In the genomic region with DNA sequence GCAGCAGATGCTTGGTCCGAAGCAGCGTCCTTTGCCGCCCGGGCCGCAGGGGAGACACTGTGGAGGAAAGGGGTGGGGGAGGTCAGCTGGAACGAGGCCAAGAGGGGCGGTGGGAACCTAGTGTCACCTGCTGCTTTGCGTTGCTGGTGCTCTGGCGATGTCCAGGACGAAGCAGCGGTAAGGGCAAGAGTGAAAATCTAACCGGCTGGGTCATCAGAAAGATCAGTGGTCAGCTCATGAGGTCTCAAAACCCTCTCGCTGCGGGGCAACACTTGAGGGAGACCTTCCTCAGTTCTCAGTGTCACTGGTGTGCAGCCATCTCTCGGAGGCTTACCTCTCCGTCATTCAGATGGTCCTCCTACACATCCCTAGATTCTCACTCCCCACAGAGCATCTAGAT, we compare ENCODE assay signal across 11 mouse cellular contexts. TPM values are rescaled to one million over a fixed set of nuclear protein-coding genes. Genes with fewer than 3 reads are reported as not detected.
A peak's percentile ranks its signal among the peaks of the same experiment; 100 is the strongest.
DNase-seq lines count a peak whose midpoint lies in the region; ATAC-seq and TF ChIP-seq lines count a peak whose summit lies in the region.
"Had no signal": no experiment of that assay in that cellular context is flagged by ENCODE, and none has a peak within 500 bp of the region (broad histone marks: within the 10 kb centered on the region; RNA-seq: fewer than 3 reads in every experiment).

No protein-coding gene starts in this region.

- no peak for ATAC-seq in lung, embryonic 14.5 days (ENCODE audit: insufficient read depth)
- no peak for ATAC-seq in forebrain, embryonic 16.5 days
- no peak for ATAC-seq in liver, embryonic 12.5 days
- ATAC-seq in stomach, embryonic 16.5 days (ENCODE audit: insufficient read depth, low FRiP score) = no peak
- ATAC-seq: Patski had no signal

- peak overlapping the region; percentile 31 for H3K4me3 ChIP-seq in lung, embryonic 14.5 days (ENCODE audit: low read depth, low read length)
- peak overlapping the region; percentile 34 for H3K4me3 ChIP-seq in forebrain, embryonic 16.5 days (replicated peaks; ENCODE audit: low read length)
- H3K4me3 ChIP-seq in liver, embryonic 12.5 days = peak overlapping the region; percentile 25; the same call in 1 of the 2 replicates
- peak overlapping the region; percentile 43 for H3K4me3 ChIP-seq in stomach, embryonic 16.5 days (replicated peaks; ENCODE audit: low read length)

- no peaks in the 10 kb centered on the region for H3K4me1 ChIP-seq in lung, embryonic 14.5 days (ENCODE audit: insufficient read depth)
- H3K4me1 ChIP-seq in forebrain, embryonic 16.5 days (replicated peaks; ENCODE audit: control insufficient read depth, insufficient read depth, low read length) = peaks cover 16% of the 10 kb centered on the region
- peaks cover 25% of the 10 kb centered on the region for H3K4me1 ChIP-seq in liver, embryonic 12.5 days
- H3K4me1 ChIP-seq in stomach, embryonic 16.5 days (ENCODE audit: control insufficient read depth, insufficient read depth, low read length) = peaks cover 9% of the 10 kb centered on the region

- H3K27ac ChIP-seq in lung, embryonic 14.5 days (ENCODE audit: low read depth) = no peak overlapping the region
- no peak overlapping the region for H3K27ac ChIP-seq in forebrain, embryonic 16.5 days (ENCODE audit: low read length)
- no peak overlapping the region for H3K27ac ChIP-seq in liver, embryonic 12.5 days
- H3K27ac ChIP-seq in stomach, embryonic 16.5 days (ENCODE audit: low read length) = no peak overlapping the region

- peaks cover 70% of the 10 kb centered on the region for H3K27me3 ChIP-seq in lung, embryonic 14.5 days (ENCODE audit: insufficient read depth, low read length)
- peaks cover 65% of the 10 kb centered on the region for H3K27me3 ChIP-seq in forebrain, embryonic 16.5 days (replicated peaks; ENCODE audit: control insufficient read depth, insufficient read depth, low read length)
- H3K27me3 ChIP-seq in liver, embryonic 12.5 days (replicated peaks) = peaks cover 97% of the 10 kb centered on the region
- peaks cover 56% of the 10 kb centered on the region for H3K27me3 ChIP-seq in stomach, embryonic 16.5 days (ENCODE audit: control insufficient read depth, insufficient read depth, low read length)
- H3K27me3 ChIP-seq: Patski had no signal

- H3K9me3 ChIP-seq in lung, embryonic 14.5 days (ENCODE audit: low read depth, low read length) = no peaks in the 10 kb centered on the region
- no peaks in the 10 kb centered on the region for H3K9me3 ChIP-seq in forebrain, embryonic 16.5 days (ENCODE audit: control insufficient read depth, low read length)
- no peaks in the 10 kb centered on the region for H3K9me3 ChIP-seq in liver, embryonic 12.5 days (replicated peaks)
- no peaks in the 10 kb centered on the region for H3K9me3 ChIP-seq in stomach, embryonic 16.5 days (replicated peaks; ENCODE audit: control insufficient read depth, low read length)

- WGBS in lung, embryonic 14.5 days = 6% methylated on average over 16 of the region's 16 CpGs
- 1% methylated on average over 16 of the region's 16 CpGs for WGBS in forebrain, embryonic 16.5 days
- WGBS in liver, embryonic 12.5 days (ENCODE audit: insufficient replicate concordance) = 12% methylated on average over 16 of the region's 16 CpGs
- WGBS in stomach, embryonic 16.5 days = 5% methylated on average over 16 of the region's 16 CpGs

- peak overlapping the region; percentile 56 for H3K4me2 ChIP-seq in lung, embryonic 14.5 days
- peak overlapping the region; percentile 46 for H3K4me2 ChIP-seq in forebrain, embryonic 16.5 days (ENCODE audit: low read length)
- peak overlapping the region; percentile 47 for H3K4me2 ChIP-seq in liver, embryonic 12.5 days
- peak overlapping the region; percentile 60 for H3K4me2 ChIP-seq in stomach, embryonic 16.5 days (ENCODE audit: low read depth, low read length)

- no peak overlapping the region for H3K9ac ChIP-seq in lung, embryonic 14.5 days
- peak overlapping the region; percentile 22; the same call in 1 of the 2 replicates for H3K9ac ChIP-seq in forebrain, embryonic 16.5 days (replicated peaks; ENCODE audit: low read depth, low read length)
- H3K9ac ChIP-seq in liver, embryonic 12.5 days = no peak overlapping the region
- H3K9ac ChIP-seq in stomach, embryonic 16.5 days (ENCODE audit: low read length) = no peak overlapping the region

- no peak for TF ChIP-seq CTCF in lung, embryonic 14.5 days (IDR thresholded peaks at IDR 0.05; ENCODE audit: low read depth)

- H3K36me3 ChIP-seq in lung, embryonic 14.5 days (ENCODE audit: insufficient read depth) = no peaks in the 10 kb centered on the region
- H3K36me3 ChIP-seq in forebrain, embryonic 16.5 days (ENCODE audit: control insufficient read depth, insufficient read depth) = no peaks in the 10 kb centered on the region
- H3K36me3 ChIP-seq in liver, embryonic 12.5 days = no peaks in the 10 kb centered on the region
- no peaks in the 10 kb centered on the region for H3K36me3 ChIP-seq in stomach, embryonic 16.5 days (ENCODE audit: control insufficient read depth, insufficient read depth, low read length)

- DNase-seq in lung, embryonic 14.5 days = no peak
- DNase-seq in lung, postnatal 36 days = no peak
- DNase-seq in cerebellum, adult 11-12 months = no peak
- DNase-seq in adrenal gland, postnatal 10 days = no peak
- DNase-seq: cerebellum, adult 2 months had no signal

RNA-seq across cellular contexts. Expression of a gene that starts 1.2 kb away (rescaled TPM):
- not detected in 2 replicates for polyA plus RNA-seq in lung, embryonic 14.5 days (2014; fragmentation: Nextera tagmentation; extraction: Ambion mirVana)
- 4.7 and 23.5 TPM in 2 replicates for polyA plus RNA-seq in forebrain, embryonic 16.5 days (2015; fragmentation: Nextera tagmentation; extraction: Ambion mirVana)
- not detected in 2 replicates for polyA plus RNA-seq in liver, embryonic 12.5 days (2016; fragmentation: Nextera tagmentation; extraction: Ambion mirVana)
- polyA plus RNA-seq in stomach, embryonic 16.5 days (2015; fragmentation: Nextera tagmentation; extraction: Ambion mirVana) = not detected in 2 replicates
- total RNA-seq in adrenal gland, postnatal 10 days (2021) = not detected
- total RNA-seq: gastrocnemius, adult 8-10 months; liver, adult 2 months had no signal
- polyA plus RNA-seq: cerebellum, adult 2 months; liver, adult 2 months; Patski had no signal

RNA-seq across cellular contexts. Expression of a gene that starts 5.2 kb away (rescaled TPM):
- not detected in 2 replicates for polyA plus RNA-seq in lung, embryonic 14.5 days (2014; fragmentation: Nextera tagmentation; extraction: Ambion mirVana)
- polyA plus RNA-seq in forebrain, embryonic 16.5 days (2015; fragmentation: Nextera tagmentation; extraction: Ambion mirVana) = 2.4 TPM in 1 of 2 replicates, not detected in the other
- not detected in 2 replicates for polyA plus RNA-seq in liver, embryonic 12.5 days (2016; fragmentation: Nextera tagmentation; extraction: Ambion mirVana)
- polyA plus RNA-seq in stomach, embryonic 16.5 days (2015; fragmentation: Nextera tagmentation; extraction: Ambion mirVana) = not detected in 2 replicates
- total RNA-seq in adrenal gland, postnatal 10 days (2021) = not detected
- total RNA-seq: gastrocnemius, adult 8-10 months; liver, adult 2 months had no signal
- polyA plus RNA-seq: liver, adult 2 months; Patski had no signal

RNA-seq across cellular contexts. Expression of a gene that starts 17.7 kb away (rescaled TPM):
- polyA plus RNA-seq in lung, embryonic 14.5 days (2014; fragmentation: Nextera tagmentation; extraction: Ambion mirVana) = 88.6 and 93.1 TPM in 2 replicates
- 76.3 and 86.2 TPM in 2 replicates for polyA plus RNA-seq in forebrain, embryonic 16.5 days (2015; fragmentation: Nextera tagmentation; extraction: Ambion mirVana)
- 77.5 and 79.8 TPM in 2 replicates for polyA plus RNA-seq in liver, embryonic 12.5 days (2016; fragmentation: Nextera tagmentation; extraction: Ambion mirVana)
- polyA plus RNA-seq in stomach, embryonic 16.5 days (2015; fragmentation: Nextera tagmentation; extraction: Ambion mirVana) = 69.6 and 82.3 TPM in 2 replicates
- total RNA-seq in adrenal gland, postnatal 10 days (2021) = 10 to 100 TPM; 69.8 to 74.0 TPM

RNA-seq across cellular contexts. Expression of a gene that starts 48.6 kb away (rescaled TPM):
- 18.3 and 18.6 TPM in 2 replicates for polyA plus RNA-seq in lung, embryonic 14.5 days (2014; fragmentation: Nextera tagmentation; extraction: Ambion mirVana)
- polyA plus RNA-seq in forebrain, embryonic 16.5 days (2015; fragmentation: Nextera tagmentation; extraction: Ambion mirVana) = 12.5 and 17.2 TPM in 2 replicates
- polyA plus RNA-seq in liver, embryonic 12.5 days (2016; fragmentation: Nextera tagmentation; extraction: Ambion mirVana) = 16.1 and 16.9 TPM in 2 replicates
- polyA plus RNA-seq in stomach, embryonic 16.5 days (2015; fragmentation: Nextera tagmentation; extraction: Ambion mirVana) = 14.7 and 16.0 TPM in 2 replicates
- total RNA-seq in adrenal gland, postnatal 10 days (2021) = 10 to 100 TPM; 12.0 to 12.6 TPM

RNA-seq across cellular contexts. Expression of a gene that starts 48.6 kb away (rescaled TPM):
- 12.4 and 12.6 TPM in 2 replicates for polyA plus RNA-seq in lung, embryonic 14.5 days (2014; fragmentation: Nextera tagmentation; extraction: Ambion mirVana)
- 13.7 and 14.7 TPM in 2 replicates for polyA plus RNA-seq in forebrain, embryonic 16.5 days (2015; fragmentation: Nextera tagmentation; extraction: Ambion mirVana)
- 7.8 and 8.4 TPM in 2 replicates for polyA plus RNA-seq in liver, embryonic 12.5 days (2016; fragmentation: Nextera tagmentation; extraction: Ambion mirVana)
- polyA plus RNA-seq in stomach, embryonic 16.5 days (2015; fragmentation: Nextera tagmentation; extraction: Ambion mirVana) = 9.6 and 10.7 TPM in 2 replicates
- 1 to 10 TPM; 5.5 to 5.6 TPM for total RNA-seq in adrenal gland, postnatal 10 days (2021)
